Mouse (Mus musculus) limb, embryonic 14.5 days (tissue): ENCODE results near the gene Tmsb15b1. TPM values are rescaled to one million over a fixed set of nuclear protein-coding genes. Genes with fewer than 3 reads are reported as not detected.

ENCODE experiments used
- ATAC-seq: fragments of 200-750 bp; cut with Nextera tagmentation; 2 replicates; pipeline ENCODE4 v1.8.0; 2017; ENCODE audit warnings: low read depth, moderate number of reproducible peaks, moderate TSS enrichment; ENCODE audit not compliant: low FRiP score
- DNase-seq: peaks from one replicate; pipeline ENCODE4 v3.0.0-alpha.2; 2015; ENCODE audit warnings: low spot score
- H3K27ac ChIP-seq: fragments of 300-500 bp; sonication (generic); replicated peaks from 2 replicates; pipeline ENCODE4 v1.5.1; 2014; ENCODE audit warnings: low read depth, mild to moderate bottlenecking, low read length, moderate library complexity, mixed read lengths
- H3K27me3 ChIP-seq: fragments of 300-500 bp; sonication (generic); 2 replicates; pipeline ENCODE4 v1.6.1; 2014; ENCODE audit warnings: low read length, mixed read lengths; ENCODE audit not compliant: control insufficient read depth, insufficient read depth
- H3K36me3 ChIP-seq: fragments of 300-500 bp; sonication (generic); 2 replicates; pipeline ENCODE4 v1.6.1; 2014; ENCODE audit warnings: mild to moderate bottlenecking, low read length, moderate library complexity, mixed read lengths; ENCODE audit not compliant: control insufficient read depth, insufficient read depth
- H3K4me1 ChIP-seq: fragments of 300-500 bp; sonication (generic); 2 replicates; pipeline ENCODE4 v1.6.1; 2014; ENCODE audit warnings: antibody characterized with exemption, low read length, mixed read lengths; ENCODE audit not compliant: control insufficient read depth, insufficient read depth
- H3K4me2 ChIP-seq: fragments of 300-500 bp; sonication (generic); replicated peaks from 2 replicates; pipeline ENCODE4 v1.6.1; 2014; ENCODE audit warnings: low read depth, mild to moderate bottlenecking, low read length, moderate library complexity; ENCODE audit not compliant: severe bottlenecking
- H3K4me3 ChIP-seq: fragments of 300-500 bp; sonication (generic); replicated peaks from 2 replicates; pipeline ENCODE4 v1.5.1; 2014; ENCODE audit warnings: low read length
- H3K9ac ChIP-seq: fragments of 300-500 bp; sonication (generic); 2 replicates; pipeline ENCODE4 v1.6.1; 2014; ENCODE audit warnings: mild to moderate bottlenecking, low read depth, low read length, moderate library complexity; ENCODE audit not compliant: severe bottlenecking
- H3K9me3 ChIP-seq: fragments of 300-500 bp; sonication (generic); 2 replicates; pipeline ENCODE4 v1.6.1; 2016; ENCODE audit warnings: low read length; ENCODE audit not compliant: control insufficient read depth
- POLR2A ChIP-seq: fragments of 200-500 bp; IDR thresholded peaks from 2 replicates; pipeline ENCODE4 v1.8.0; 2012; ENCODE audit warnings: inconsistent platforms, mild to moderate bottlenecking, moderate library complexity, borderline replicate concordance; ENCODE audit not compliant: insufficient read depth, insufficient read length; ENCODE audit errors: extremely low read depth
- WGBS: fragments of 180-500 bp; shearing (Covaris S2); extraction: QIAGEN DNeasy Blood & Tissue Kit; methylation state at CpG from one replicate; pipeline ENCODE4 v1.1.7; 2014; 5-methylcytosine and 5-hydroxymethylcytosine counted together
- polyA plus RNA-seq, 2 experiments: library from polyadenylated mRNA; depleted of rRNA in 1 of 2; stranded (reverse) in 1 of 2; unstranded in 1 of 2; fragments of >200 nt; fragmentation: Nextera tagmentation in 1 of 2; extraction: Ambion mirVana in 1 of 2; gene quantifications; 2 replicates each; pipeline versions ENCODE4 v1.2.1 to v1.2.3; 2012 to 2014

Gene Tmsb15b1
- polyA plus RNA-seq, 2 experiments = 11.3 to 28.5 TPM

- Histone ChIP-seq H3K4me1 (no peaks in the 10 kb centered on the region), H3K9ac (peak overlapping the region; percentile 47; the same call in 1 of the 2 replicates), H3K4me3 (peak overlapping the region; percentile 36), H3K27me3 (peaks cover 10% of the 10 kb centered on the region; the same call in 1 of the 2 replicates), H3K4me2 (peak overlapping the region; percentile 52), H3K27ac (no peak overlapping the region), H3K36me3 (no peaks in the 10 kb centered on the region), H3K9me3 (no peaks in the 10 kb centered on the region)
- 33% methylated on average over 14 of the region's 14 CpGs for WGBS
- TF ChIP-seq POLR2A = no peak
- DNase-seq (no peak), ATAC-seq (no peak)
These were observed 17.0 kb upstream of the Tmsb15b1 start for GRCm38 (mm10) chrX:136993641-136994040.

GRCm38 (mm10) chrX:136992978-136993547 is 16.4 kb upstream of the Tmsb15b1 start, which contains the start of gene Zcchc18:
Gene Zcchc18, plus strand, starts transcription at chrX:136993155.
- no peaks in the 10 kb centered on the region for H3K4me1 ChIP-seq
- no peaks in the 10 kb centered on the region for H3K9me3 ChIP-seq
- H3K27ac ChIP-seq = no peak within 1 kb of the TSS
- 19% methylated on average over 26 of the region's 26 CpGs for WGBS
- peak within 1 kb of the TSS; percentile 52 for H3K4me2 ChIP-seq
- peak within 1 kb of the TSS; percentile 47 for H3K9ac ChIP-seq
- H3K36me3 ChIP-seq = no peaks in the 10 kb centered on the region
- no peak for TF ChIP-seq POLR2A
- DNase-seq = peak; percentile 70
- peaks cover 10% of the 10 kb centered on the region; the same call in 1 of the 2 replicates for H3K27me3 ChIP-seq
- ATAC-seq = peak; percentile 97
- H3K4me3 ChIP-seq = peak within 1 kb of the TSS; percentile 36

GRCm38 (mm10) chrX:136992191-136992965 is 15.7 kb upstream of the Tmsb15b1 start:
- Histone ChIP-seq H3K9me3 (no peaks in the 10 kb centered on the region), H3K27ac (no peak overlapping the region), H3K4me3 (peak overlapping the region; percentile 36), H3K4me2 (peak overlapping the region; percentile 52), H3K27me3 (peaks cover 10% of the 10 kb centered on the region; the same call in 1 of the 2 replicates), H3K36me3 (no peaks in the 10 kb centered on the region), H3K9ac (peak overlapping the region; percentile 47; the same call in 1 of the 2 replicates), H3K4me1 (no peaks in the 10 kb centered on the region)
- no peak for TF ChIP-seq POLR2A
- ATAC-seq (peak; percentile 3; the same call in 1 of the 2 replicates), DNase-seq (no peak)
- 23% methylated on average over 19 of the region's 19 CpGs for WGBS

- ATAC-seq = no peak
- WGBS = 53% methylated on average over 2 of the region's 2 CpGs
- no peaks in the 10 kb centered on the region for H3K9me3 ChIP-seq
- H3K27ac ChIP-seq = no peak overlapping the region
- no peak overlapping the region for H3K4me2 ChIP-seq
- no peak overlapping the region for H3K4me3 ChIP-seq
- TF ChIP-seq POLR2A = no peak
- H3K4me1 ChIP-seq = no peaks in the 10 kb centered on the region
- no peaks in the 10 kb centered on the region for H3K36me3 ChIP-seq
- no peak overlapping the region for H3K9ac ChIP-seq
- peaks cover 10% of the 10 kb centered on the region; the same call in 1 of the 2 replicates for H3K27me3 ChIP-seq
- no peak for DNase-seq
These were observed 14.6 kb upstream of the Tmsb15b1 start for GRCm38 (mm10) chrX:136991274-136991673.

- DNase-seq (no peak), ATAC-seq (no peak)
- Histone ChIP-seq H3K9ac (no peak overlapping the region), H3K36me3 (no peaks in the 10 kb centered on the region), H3K4me1 (no peaks in the 10 kb centered on the region), H3K27ac (no peak overlapping the region), H3K4me2 (no peak overlapping the region), H3K9me3 (no peaks in the 10 kb centered on the region), H3K27me3 (0 out of 2 replicates have a peak, but pooled peaks cover under 1% of the 10 kb centered on the region), H3K4me3 (no peak overlapping the region)
- TF ChIP-seq POLR2A = no peak
These were observed 9.4 kb upstream of the Tmsb15b1 start for GRCm38 (mm10) chrX:136986039-136986438.
